Mouse (Mus musculus) right cerebral cortex, adult 2 months (tissue): ENCODE data around the gene Pecr.
"Not testable (repeated sequence)": the region's sequence is repeated elsewhere in the genome, so short reads cannot be mapped to it uniquely, and the experiment has no call there.

Experiments
- DNase-seq, 2 experiments: peaks; one replicate each; pipeline ENCODE4 v3.0.0; 2021 to 2022; ENCODE audit warnings: low spot score in 2 of 2

Gene Pecr

GRCm38 (mm10) chr1:72287893-72288292 is 3.8 kb upstream of the Pecr start:
- no peak for DNase-seq

GRCm38 (mm10) chr1:72286904-72287303 is 2.8 kb upstream of the Pecr start:
- no peak for DNase-seq

- peak in 1 of 2 experiments; percentile 25 for DNase-seq
These were observed 425 bp upstream of the Pecr start for GRCm38 (mm10) chr1:72284539-72284938.

GRCm38 (mm10) chr1:72282604-72283003 is 1.5 kb downstream of the Pecr start:
- no peak for DNase-seq

- DNase-seq = no peak
These were observed 6.0 kb downstream of the Pecr start for GRCm38 (mm10) chr1:72278085-72278484.

- DNase-seq = no peak
These were observed 21.0 kb downstream of the Pecr start for GRCm38 (mm10) chr1:72263099-72263498.

- no peak for DNase-seq
These were observed 27.5 kb downstream of the Pecr start for GRCm38 (mm10) chr1:72256381-72257256.

GRCm38 (mm10) chr1:72255854-72256175 is 28.3 kb downstream of the Pecr start:
- DNase-seq = no peak

GRCm38 (mm10) chr1:72255062-72255853 is 28.9 kb downstream of the Pecr start:
- peak; percentile 39 for DNase-seq

GRCm38 (mm10) chr1:72254545-72255061 is 29.5 kb downstream of the Pecr start:
- DNase-seq = peak; percentile 80 to 81

GRCm38 (mm10) chr1:72253881-72254491 is 30.1 kb downstream of the Pecr start:
- DNase-seq = peak; percentile 19 to 27

- no peak for DNase-seq
These were observed 32.3 kb downstream of the Pecr start for GRCm38 (mm10) chr1:72251806-72252205.

GRCm38 (mm10) chr1:72248226-72248737 is 35.8 kb downstream of the Pecr start:
- DNase-seq = not testable (repeated sequence)

- DNase-seq = peak in 1 of 2 experiments; percentile 29
These were observed 39.6 kb downstream of the Pecr start for GRCm38 (mm10) chr1:72244317-72245036.

- peak; percentile 95 to 97 for DNase-seq
These were observed 40.3 kb downstream of the Pecr start for GRCm38 (mm10) chr1:72243656-72244316.

- no peak for DNase-seq
These were observed 41.5 kb downstream of the Pecr start for GRCm38 (mm10) chr1:72242581-72243143.

GRCm38 (mm10) chr1:72239113-72239512 is 45.0 kb downstream of the Pecr start:
- not testable (repeated sequence) for DNase-seq

GRCm38 (mm10) chr1:72238016-72238580 is 46.0 kb downstream of the Pecr start:
- no peak for DNase-seq

- peak; percentile 41 to 56 for DNase-seq
These were observed 46.9 kb downstream of the Pecr start for GRCm38 (mm10) chr1:72237007-72237775.
